Comparison of ENCODE assay signal across 11 mouse cellular contexts in the genomic region with DNA sequence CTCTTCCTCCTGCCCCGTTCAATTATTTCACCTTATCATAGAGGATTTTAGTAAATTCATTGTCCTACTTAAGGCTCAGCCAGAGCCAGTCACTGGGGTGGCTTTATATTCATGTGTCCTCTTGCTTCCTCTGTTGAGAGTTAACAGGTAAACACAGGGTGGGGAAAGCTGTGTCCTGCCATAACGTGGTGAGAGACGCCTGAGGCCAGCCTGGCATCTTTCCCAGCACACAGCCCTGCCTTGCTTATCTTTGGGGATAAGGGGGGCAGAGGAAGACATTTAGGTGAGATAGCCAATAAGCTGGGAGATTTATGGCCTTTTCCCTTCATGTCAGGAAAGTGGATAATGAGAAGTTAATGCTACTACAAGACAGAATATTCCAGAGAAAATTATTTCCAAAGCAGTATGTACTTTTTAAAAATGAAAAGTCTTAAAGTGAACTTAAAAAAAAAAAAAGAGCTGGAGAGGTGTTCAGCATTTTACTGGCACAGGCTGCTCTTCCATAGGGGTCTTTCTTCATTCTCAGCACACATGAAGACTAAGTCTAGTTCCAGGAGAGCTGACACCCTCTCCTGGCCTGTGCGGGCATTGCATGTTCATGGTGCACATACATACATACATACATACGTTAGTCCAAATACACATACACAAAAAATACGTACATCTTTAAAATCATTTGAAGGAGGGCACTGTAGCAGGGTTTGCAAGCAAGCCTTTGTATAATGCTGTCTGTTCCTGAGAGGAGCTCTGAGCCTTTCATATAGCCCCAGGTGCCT.
A peak's percentile ranks its signal among the peaks of the same experiment; 100 is the strongest.
DNase-seq lines count a peak whose midpoint lies in the region; ATAC-seq and TF ChIP-seq lines count a peak whose summit lies in the region.
"Had no signal": no experiment of that assay in that cellular context is flagged by ENCODE, and none has a peak within 500 bp of the region (broad histone marks: within the 10 kb centered on the region; RNA-seq: fewer than 3 reads in every experiment).

No protein-coding gene starts in this region.

- TF ChIP-seq EP300 in liver, postnatal 0 days (IDR thresholded peaks at IDR 0.05; ENCODE audit: low read depth): no peak

- TF ChIP-seq CTCF in kidney, adult 2 months (conservative IDR thresholded peaks at IDR 0.05; ENCODE audit: insufficient read depth, insufficient read length, low read depth, low read length): peak; percentile 41
- TF ChIP-seq CTCF in liver, postnatal 0 days (IDR thresholded peaks at IDR 0.05; ENCODE audit: low read depth): peak; percentile 49

- H3K27me3 ChIP-seq in kidney, adult 2 months (replicated peaks; ENCODE audit: control insufficient read depth, insufficient read depth, low read length): no peaks in the 10 kb centered on the region
- no peaks in the 10 kb centered on the region for H3K27me3 ChIP-seq in heart, embryonic 14.5 days (ENCODE audit: control insufficient read depth, insufficient read depth, low read length)
- H3K27me3 ChIP-seq in liver, postnatal 0 days (ENCODE audit: insufficient read depth, low read length): no peaks in the 10 kb centered on the region
- H3K27me3 ChIP-seq in intestine, embryonic 15.5 days (replicated peaks): no peaks in the 10 kb centered on the region
- H3K27me3 ChIP-seq: embryonic facial prominence, embryonic 12.5 days had no signal

- H3K36me3 ChIP-seq in kidney, adult 2 months (ENCODE audit: control insufficient read depth, insufficient read depth, low read length): no peaks in the 10 kb centered on the region; the same call in 1 of the 2 replicates
- no peaks in the 10 kb centered on the region for H3K36me3 ChIP-seq in heart, embryonic 14.5 days (ENCODE audit: control insufficient read depth, insufficient read depth, low read length)
- H3K36me3 ChIP-seq in liver, postnatal 0 days (replicated peaks; ENCODE audit: insufficient read depth, low read length): peaks cover 14% of the 10 kb centered on the region
- 0 out of 2 replicates have a peak, but pooled peaks cover 3% of the 10 kb centered on the region for H3K36me3 ChIP-seq in intestine, embryonic 15.5 days
- H3K36me3 ChIP-seq: embryonic facial prominence, embryonic 12.5 days had no signal

- no peak for TF ChIP-seq POLR2A in kidney, adult 2 months (IDR thresholded peaks at IDR 0.05; ENCODE audit: low read depth, low read length)

- H3K4me2 ChIP-seq in heart, embryonic 14.5 days (ENCODE audit: low read length): 0 out of 2 replicates have a peak overlapping the region, but pooled peaks have one; percentile 8
- peak overlapping the region; percentile 58 for H3K4me2 ChIP-seq in liver, postnatal 0 days (ENCODE audit: low read depth, low read length)
- H3K4me2 ChIP-seq in intestine, embryonic 15.5 days (replicated peaks): no peak overlapping the region
- H3K4me2 ChIP-seq: embryonic facial prominence, embryonic 12.5 days had no signal

- H3K4me3 ChIP-seq in kidney, adult 2 months (ENCODE audit: insufficient read depth, low read depth, low read length): no peak overlapping the region
- no peak overlapping the region for H3K4me3 ChIP-seq in heart, embryonic 14.5 days (ENCODE audit: control insufficient read depth in 1 of 2, insufficient read depth in 1 of 2, low read depth in 1 of 2, low read length in 2 of 2)
- no peak overlapping the region for H3K4me3 ChIP-seq in liver, postnatal 0 days (ENCODE audit: low read depth, low read length)
- no peak overlapping the region for H3K4me3 ChIP-seq in intestine, embryonic 15.5 days (replicated peaks)
- H3K4me3 ChIP-seq: embryonic facial prominence, embryonic 12.5 days had no signal

- peak; percentile 55 for DNase-seq in kidney, adult 2 months
- DNase-seq in kidney, postnatal 4 days: no peak
- peak; percentile 69 for DNase-seq in ZHBTc4 (ENCODE audit: low read depth, low spot score)
- no peak for DNase-seq in liver, postnatal 0 days
- no peak for DNase-seq in right cerebral cortex, adult 2 months (ENCODE audit: low spot score in 2 of 2)
- no peak for DNase-seq in ovary, postnatal 10 days (ENCODE audit: low spot score)
- DNase-seq: gastrocnemius, postnatal 36 days had no signal

- H3K4me1 ChIP-seq in kidney, adult 2 months (ENCODE audit: control insufficient read depth, insufficient read depth, low read length): peaks cover 65% of the 10 kb centered on the region
- peaks cover 28 to 64% of the 10 kb centered on the region in 2 experiments for H3K4me1 ChIP-seq in heart, embryonic 14.5 days (ENCODE audit: control insufficient read depth in 2 of 2, insufficient read depth in 2 of 2, low read length in 2 of 2)
- H3K4me1 ChIP-seq in liver, postnatal 0 days (ENCODE audit: insufficient read depth): peaks cover 79% of the 10 kb centered on the region
- peaks cover 25% of the 10 kb centered on the region for H3K4me1 ChIP-seq in intestine, embryonic 15.5 days (replicated peaks)

- H3K9ac ChIP-seq in heart, embryonic 14.5 days (ENCODE audit: low read length): peak overlapping the region; percentile 14; the same call in 1 of the 2 replicates
- H3K9ac ChIP-seq in liver, postnatal 0 days (replicated peaks): no peak overlapping the region; the same call in 1 of the 2 replicates
- H3K9ac ChIP-seq in intestine, embryonic 15.5 days: no peak overlapping the region
- H3K9ac ChIP-seq: embryonic facial prominence, embryonic 12.5 days had no signal

- H3K27ac ChIP-seq in kidney, adult 2 months (ENCODE audit: insufficient read depth, low read depth, low read length): peak overlapping the region; percentile 54
- H3K27ac ChIP-seq in heart, embryonic 14.5 days (replicated peaks in 1 of 2; ENCODE audit: control insufficient read depth in 1 of 2, insufficient read depth in 1 of 2, low read depth in 2 of 2, low read length in 2 of 2): peak overlapping the region; percentile 30 to 41; a peak in 2 of 4 replicates
- peak overlapping the region; percentile 65 for H3K27ac ChIP-seq in liver, postnatal 0 days (ENCODE audit: low read depth)
- H3K27ac ChIP-seq in intestine, embryonic 15.5 days: no peak overlapping the region
- H3K27ac ChIP-seq: embryonic facial prominence, embryonic 12.5 days had no signal

- ATAC-seq in heart, embryonic 14.5 days (ENCODE audit: insufficient number of reproducible peaks, insufficient read depth, low FRiP score, low read depth): peak; percentile 47; the same call in 1 of the 2 replicates
- ATAC-seq in liver, postnatal 0 days: no peak
- ATAC-seq in intestine, embryonic 15.5 days: no peak
- ATAC-seq: midbrain, embryonic 16.5 days had no signal

- 54% methylated on average over 6 of the region's 6 CpGs for WGBS in kidney, adult 2 months
- 55% methylated on average over 6 of the region's 6 CpGs for WGBS in heart, embryonic 14.5 days
- 63% methylated on average over 6 of the region's 6 CpGs for WGBS in liver, postnatal 0 days (ENCODE audit: insufficient replicate concordance)
- 63% methylated on average over 6 of the region's 6 CpGs for WGBS in intestine, embryonic 15.5 days

- peaks cover 5% of the 10 kb centered on the region for H3K9me3 ChIP-seq in heart, embryonic 14.5 days (ENCODE audit: control insufficient read depth, low read length)
- H3K9me3 ChIP-seq in liver, postnatal 0 days (ENCODE audit: low read length): no peaks in the 10 kb centered on the region
- H3K9me3 ChIP-seq in intestine, embryonic 15.5 days: no peaks in the 10 kb centered on the region

Comparison
In these comparisons a context has a peak if more than half of its experiments do, and no peak if none do; other contexts are left out.
1. DNase-seq: peak in kidney, adult 2 months (single experiment) and ZHBTc4 (single experiment); none in kidney, postnatal 4 days (0 of 2), liver, postnatal 0 days (single experiment), right cerebral cortex, adult 2 months (0 of 2) and ovary, postnatal 10 days (single experiment).